Mouse (Mus musculus): Measurements from ENCODE around the gene Dnah1.

Gene Dnah1

GRCm38 (mm10) chr14:31233996-31234591 lies 89.6 kb downstream of the Dnah1 start:
- peak; percentile 84 for DNase-seq (ENCODE audit: low read depth, low spot score)

GRCm38 (mm10) chr14:31233070-31233995 lies 90.4 kb downstream of the Dnah1 start:
- no peak for DNase-seq (ENCODE audit: low read depth, low spot score)

DNA sequence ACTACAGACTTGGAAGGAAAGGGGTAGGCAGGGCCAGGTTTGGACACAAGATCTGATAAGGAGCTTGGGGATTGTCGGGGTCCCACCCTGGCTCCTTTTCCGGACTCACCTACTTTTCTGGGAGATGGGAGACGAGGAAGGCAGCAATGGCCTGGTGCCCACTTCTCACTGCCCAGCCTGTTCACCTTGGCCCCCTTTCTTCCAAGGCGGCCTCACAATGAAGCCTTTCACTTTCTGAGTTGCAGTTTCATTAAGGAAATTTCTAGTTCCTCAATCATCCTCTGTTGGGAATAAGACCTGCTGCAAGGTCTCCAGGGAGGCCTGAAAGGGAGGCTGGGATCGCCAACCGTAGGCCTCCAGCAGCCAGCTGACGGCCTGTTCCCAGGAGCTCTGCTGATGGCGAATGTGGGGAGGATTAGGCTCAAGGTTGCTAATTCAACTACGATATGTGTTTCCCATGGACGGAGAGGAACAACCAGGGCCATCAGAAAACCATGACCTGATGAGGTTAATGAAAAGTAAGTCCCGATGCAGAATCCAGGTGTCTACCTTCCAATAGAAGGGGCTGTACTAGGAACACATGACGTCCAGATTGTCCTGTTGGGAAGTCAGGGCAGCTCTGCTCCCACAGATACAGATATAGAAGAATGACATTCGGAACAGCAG lies 91.2 kb downstream of the Dnah1 start:
- no peak for DNase-seq (ENCODE audit: low read depth, low spot score)

- DNase-seq (ENCODE audit: low read depth, low spot score) = no peak
These were observed 93.3 kb downstream of the Dnah1 start for GRCm38 (mm10) chr14:31230442-31230841.

DNA sequence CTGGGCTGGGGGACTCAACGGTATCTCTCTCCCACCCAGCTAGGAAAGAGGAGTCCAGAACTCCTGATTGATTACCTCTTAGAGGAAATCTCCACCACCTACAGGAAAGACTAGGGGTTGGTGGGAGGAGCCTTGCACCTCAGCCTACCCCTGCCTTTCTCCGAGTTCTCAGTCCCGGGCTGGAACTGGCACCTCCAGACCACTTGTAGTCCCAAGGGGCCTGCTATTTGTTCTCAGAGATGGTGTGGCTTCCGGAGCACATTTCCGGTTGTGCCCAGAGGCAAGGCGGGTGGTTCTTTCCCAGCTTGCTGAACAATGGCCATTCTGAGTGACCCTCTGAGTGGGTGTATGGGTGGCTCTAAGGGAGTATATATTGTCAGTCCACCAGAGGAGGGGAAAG lies 95.5 kb downstream of the Dnah1 start:
- DNase-seq (ENCODE audit: low read depth, low spot score) = no peak

DNA sequence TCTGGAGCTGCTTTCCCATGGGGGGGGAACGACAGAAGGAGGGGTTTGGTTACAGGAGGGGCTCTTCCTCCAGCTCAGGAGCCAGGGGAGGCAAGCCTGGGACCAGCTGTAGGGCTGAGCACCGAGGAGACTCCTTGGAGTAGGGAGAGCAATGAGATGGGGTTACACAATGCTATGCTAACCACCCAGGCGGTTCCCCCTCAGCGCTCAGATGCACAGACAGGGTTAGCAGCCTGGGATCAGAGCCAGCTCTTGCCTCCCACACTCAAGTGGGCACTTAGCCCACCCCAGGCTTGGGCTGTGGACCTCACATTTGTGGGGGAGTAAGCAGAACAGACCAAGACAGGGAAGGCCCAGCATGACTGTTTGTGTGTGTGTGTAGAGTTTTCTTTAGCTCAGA lies 96.7 kb downstream of the Dnah1 start:
- no peak for DNase-seq (ENCODE audit: low read depth, low spot score)

DNA sequence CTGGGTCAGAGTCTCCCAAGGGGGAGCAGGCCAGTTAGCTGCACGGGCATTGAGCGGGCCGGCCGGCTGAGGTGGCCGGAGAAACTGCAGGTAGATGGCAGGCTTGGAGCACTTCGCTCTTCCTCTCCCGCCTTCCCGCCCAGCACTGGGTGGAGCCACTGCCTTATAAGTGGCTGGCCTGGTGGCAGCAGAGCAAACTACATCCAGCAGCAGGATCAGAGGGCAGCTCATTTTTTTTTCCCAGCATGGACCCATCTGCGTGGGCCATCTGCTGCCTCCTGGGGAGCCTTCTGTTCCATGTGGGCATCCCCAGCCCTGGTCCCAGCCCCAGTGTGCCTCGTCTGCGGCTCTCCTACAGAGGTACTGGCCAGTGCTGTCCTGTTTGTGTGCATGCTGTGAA lies 106.0 kb downstream of the Dnah1 start, which contains the start of gene Sema3g:
Gene Sema3g, plus strand, starts transcription at position 195 of the 400 bp plus-strand sequence.
- DNase-seq (ENCODE audit: low read depth, low spot score) = peak; percentile 71

GRCm38 (mm10) chr14:31216846-31217245 lies 106.8 kb downstream of the Dnah1 start, which contains the start of gene Nisch:
Gene Nisch (minus strand): TSS chr14:31216946.
- DNase-seq (ENCODE audit: low read depth, low spot score) = no peak

DNA sequence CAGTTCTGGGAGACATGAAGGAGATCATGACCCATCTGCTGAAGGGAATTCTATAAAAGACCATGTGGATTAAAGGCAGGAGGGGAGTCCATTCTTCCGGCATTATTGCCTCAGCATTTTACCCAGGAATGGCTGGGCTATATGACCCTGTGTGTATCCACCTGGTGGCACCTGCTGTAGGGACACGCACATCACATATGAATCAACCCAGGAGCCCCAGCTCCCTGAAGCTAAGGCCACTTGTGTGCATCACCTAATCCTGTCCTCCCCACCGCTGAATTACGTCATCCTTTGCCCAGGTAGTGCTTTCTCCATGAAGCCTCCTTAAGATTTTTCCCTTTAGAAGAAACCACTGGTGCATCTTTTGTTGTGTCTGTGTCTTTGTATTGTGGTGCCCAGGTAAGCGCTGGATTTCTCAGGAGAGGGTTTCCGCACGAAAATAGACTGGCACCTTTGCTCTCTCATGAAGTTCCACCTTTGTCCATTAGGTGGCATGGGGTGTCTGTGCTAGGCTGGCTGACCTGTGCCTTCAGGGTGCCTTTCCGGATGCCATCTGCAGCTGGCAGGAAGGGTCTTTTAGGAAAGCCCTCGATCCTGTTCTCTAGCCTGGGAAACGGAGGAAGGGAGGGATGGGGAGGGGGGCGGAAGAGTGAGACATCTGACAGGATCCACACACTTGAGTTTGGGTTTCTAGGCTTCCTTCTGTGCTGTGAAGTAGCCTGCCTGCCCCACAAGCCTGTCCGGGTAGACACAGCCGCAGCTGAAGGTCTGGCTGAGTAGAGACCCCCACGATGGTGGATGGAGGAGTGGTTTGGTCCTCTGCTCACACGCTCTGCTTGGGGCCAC lies 108.3 kb downstream of the Dnah1 start:
- peak; percentile 74 for DNase-seq (ENCODE audit: low read depth, low spot score)

- DNase-seq (ENCODE audit: low read depth, low spot score) = no peak
These were observed 109.0 kb downstream of the Dnah1 start for GRCm38 (mm10) chr14:31214684-31215083.

DNA sequence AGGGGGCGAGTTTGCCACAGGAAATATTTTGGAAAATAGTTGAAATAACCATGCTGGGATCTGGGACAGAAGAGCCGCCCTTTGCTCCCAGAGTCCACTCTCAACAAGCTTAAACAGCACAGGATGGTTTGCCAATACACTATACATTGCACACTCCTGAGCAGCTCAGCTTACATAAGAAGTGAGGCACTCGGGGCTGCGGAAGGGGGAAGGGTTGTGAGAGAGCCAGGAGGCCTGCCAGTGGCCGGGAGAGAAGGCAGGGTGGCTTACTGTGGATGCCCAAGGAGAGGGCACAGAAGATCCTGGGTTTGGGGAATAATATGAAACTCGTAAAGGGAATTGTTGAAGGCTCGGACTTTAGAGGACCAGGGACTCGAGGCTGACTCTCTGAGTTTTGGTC lies 109.8 kb downstream of the Dnah1 start:
- no peak for DNase-seq (ENCODE audit: low read depth, low spot score)

DNA sequence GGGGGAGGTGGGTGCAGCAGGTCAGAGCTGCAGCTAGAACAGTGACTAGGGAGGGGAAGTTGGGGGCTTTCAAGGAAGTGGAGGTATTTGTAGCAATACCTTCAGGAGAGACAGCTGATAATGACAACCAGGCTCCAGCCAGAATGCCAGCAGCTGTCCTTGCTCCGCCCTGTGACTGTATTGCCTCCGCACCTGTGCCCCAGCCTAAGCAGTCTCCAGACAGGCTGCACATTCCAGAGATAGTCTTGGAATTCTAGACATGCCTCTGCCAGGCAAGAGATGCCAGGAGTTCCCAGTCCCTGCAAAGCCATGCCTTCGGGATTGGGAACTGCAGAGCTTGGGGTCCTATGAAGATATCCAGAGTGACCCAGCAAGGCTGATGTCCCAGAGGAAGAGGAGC lies 111.2 kb downstream of the Dnah1 start:
- DNase-seq (ENCODE audit: low read depth, low spot score) = no peak

- no peak for DNase-seq (ENCODE audit: low read depth, low spot score)
These were observed 111.8 kb downstream of the Dnah1 start for GRCm38 (mm10) chr14:31211854-31212253.

Data from mesoderm, embryonic 11.5 days (tissue).